Mouse (Mus musculus): ENCODE results near the gene Samt3. TPM values are rescaled to one million over a fixed set of nuclear protein-coding genes. Genes with fewer than 3 reads are reported as not detected.

Samt3 gene
- polyA plus RNA-seq (2014; fragmentation: Illumina TruSeq; extraction: RNeasy Lipid Tissue Mini Kit (QIAGEN cat#74804); ENCODE audit: insufficient read depth, low read depth, low replicate concordance), result not detected

GRCm38 (mm10) chrX:86043899-86044298 lies at the start of gene Samt3:
Gene Samt3, plus strand, starts transcription at chrX:86044199.

Other genes starting within 250 kb of the Samt3 start
- gene 5430427O19Rik, start 173.8 kb upstream of the Samt3 start, polyA plus RNA-seq (2014; fragmentation: Illumina TruSeq; extraction: RNeasy Lipid Tissue Mini Kit (QIAGEN cat#74804); ENCODE audit: insufficient read depth, low read depth, low replicate concordance), result 1.2 TPM
- not detected for gene Nr0b1, start 147.6 kb downstream of the Samt3 start, polyA plus RNA-seq (2014; fragmentation: Illumina TruSeq; extraction: RNeasy Lipid Tissue Mini Kit (QIAGEN cat#74804); ENCODE audit: insufficient read depth, low read depth, low replicate concordance)